Mouse (Mus musculus): ENCODE measurements around the gene Car5a. TPM values are rescaled to one million over a fixed set of nuclear protein-coding genes. Genes with fewer than 3 reads are reported as not detected.

The Car5a gene
- polyA plus RNA-seq, 1 experiment from 2014 or later: not detected

- DNase-seq (ENCODE audit: low spot score): no peak
- WGBS: 68% methylated on average over 6 of the region's 6 CpGs
- no peak overlapping the region for H3K9ac ChIP-seq (ENCODE audit: low read length)
- ATAC-seq (replicated peaks; ENCODE audit: low FRiP score): no peak
- no peaks in the 10 kb centered on the region for H3K9me3 ChIP-seq (ENCODE audit: control insufficient read depth, low read length)
- peaks cover 15% of the 10 kb centered on the region; the same call in 1 of the 2 replicates for H3K4me1 ChIP-seq (replicated peaks; ENCODE audit: control insufficient read depth, insufficient read depth, low read length)
- H3K4me2 ChIP-seq (ENCODE audit: low read depth, low read length, severe bottlenecking): 0 out of 2 replicates have a peak overlapping the region, but pooled peaks have one; percentile 11
- H3K27ac ChIP-seq (ENCODE audit: low read depth, low read length): no peak overlapping the region
- no peak overlapping the region for H3K4me3 ChIP-seq (ENCODE audit: low read depth, low read length)
- no peaks in the 10 kb centered on the region for H3K36me3 ChIP-seq (ENCODE audit: control insufficient read depth, insufficient read depth, low read length)
- peaks cover 5% of the 10 kb centered on the region; the same call in 1 of the 2 replicates for H3K27me3 ChIP-seq (ENCODE audit: control insufficient read depth, insufficient read depth, low read length)
These were observed 40.7 kb downstream of the Car5a start for GRCm38 (mm10) chr8:121903977-121904376.

- ATAC-seq (replicated peaks; ENCODE audit: low FRiP score): no peak
- H3K9me3 ChIP-seq (ENCODE audit: control insufficient read depth, low read length): no peaks in the 10 kb centered on the region
- no peak overlapping the region for H3K4me3 ChIP-seq (ENCODE audit: low read depth, low read length)
- H3K27me3 ChIP-seq (ENCODE audit: control insufficient read depth, insufficient read depth, low read length): no peaks in the 10 kb centered on the region
- no peaks in the 10 kb centered on the region for H3K36me3 ChIP-seq (ENCODE audit: control insufficient read depth, insufficient read depth, low read length)
- H3K4me1 ChIP-seq (replicated peaks; ENCODE audit: control insufficient read depth, insufficient read depth, low read length): peaks cover 28% of the 10 kb centered on the region
- DNase-seq (ENCODE audit: low spot score): no peak
- no peak overlapping the region for H3K27ac ChIP-seq (ENCODE audit: low read depth, low read length)
- H3K4me2 ChIP-seq (ENCODE audit: low read depth, low read length, severe bottlenecking): no peak overlapping the region
- 72% methylated on average over 8 of the region's 8 CpGs for WGBS
- H3K9ac ChIP-seq (ENCODE audit: low read length): 0 out of 2 replicates have a peak overlapping the region, but pooled peaks have one; percentile 16
These were observed 43.0 kb downstream of the Car5a start for GRCm38 (mm10) chr8:121901498-121902236.

GRCm38 (mm10) chr8:121899180-121900044, 45.3 kb downstream of the Car5a start:
- Histone ChIP-seq H3K36me3 (ENCODE audit: control insufficient read depth, insufficient read depth, low read length) (no peaks in the 10 kb centered on the region), H3K4me2 (ENCODE audit: low read depth, low read length, severe bottlenecking) (no peak overlapping the region; the same call in 1 of the 2 replicates), H3K9me3 (ENCODE audit: control insufficient read depth, low read length) (no peaks in the 10 kb centered on the region), H3K27me3 (ENCODE audit: control insufficient read depth, insufficient read depth, low read length) (no peaks in the 10 kb centered on the region), H3K27ac (ENCODE audit: low read depth, low read length) (peak overlapping the region; percentile 73), H3K9ac (ENCODE audit: low read length) (peak overlapping the region; percentile 37; the same call in 1 of the 2 replicates), H3K4me3 (ENCODE audit: low read depth, low read length) (no peak overlapping the region), H3K4me1 (replicated peaks; ENCODE audit: control insufficient read depth, insufficient read depth, low read length) (peaks cover 22% of the 10 kb centered on the region)
- no peak for ATAC-seq (replicated peaks; ENCODE audit: low FRiP score)
- no peak for DNase-seq (ENCODE audit: low spot score)
- WGBS: 63% methylated on average over 18 of the region's 18 CpGs

- H3K4me2 ChIP-seq (ENCODE audit: low read depth, low read length, severe bottlenecking): peak overlapping the region; percentile 24; the same call in 1 of the 2 replicates
These were observed 46.2 kb downstream of the Car5a start for GRCm38 (mm10) chr8:121898401-121898931.

GRCm38 (mm10) chr8:121897871-121898381, 46.8 kb downstream of the Car5a start:
- peak; percentile 53; the same call in 1 of the 2 replicates for ATAC-seq (replicated peaks; ENCODE audit: low FRiP score)
- no peaks in the 10 kb centered on the region for H3K9me3 ChIP-seq (ENCODE audit: control insufficient read depth, low read length)
- DNase-seq (ENCODE audit: low spot score): no peak
- peak overlapping the region; percentile 39 for H3K9ac ChIP-seq (ENCODE audit: low read length)
- WGBS: 29% methylated on average over 7 of the region's 7 CpGs
- H3K4me2 ChIP-seq (ENCODE audit: low read depth, low read length, severe bottlenecking): peak overlapping the region; percentile 24; the same call in 1 of the 2 replicates
- no peaks in the 10 kb centered on the region for H3K27me3 ChIP-seq (ENCODE audit: control insufficient read depth, insufficient read depth, low read length)
- H3K27ac ChIP-seq (ENCODE audit: low read depth, low read length): peak overlapping the region; percentile 73
- H3K4me1 ChIP-seq (replicated peaks; ENCODE audit: control insufficient read depth, insufficient read depth, low read length): peaks cover 22% of the 10 kb centered on the region
- no peak overlapping the region for H3K4me3 ChIP-seq (ENCODE audit: low read depth, low read length)
- no peaks in the 10 kb centered on the region for H3K36me3 ChIP-seq (ENCODE audit: control insufficient read depth, insufficient read depth, low read length)

More at GRCm38 (mm10) chr8:121898401-121898931, 46.2 kb downstream of the Car5a start:
- Histone ChIP-seq H3K9ac (ENCODE audit: low read length) (peak overlapping the region; percentile 39), H3K4me1 (replicated peaks; ENCODE audit: control insufficient read depth, insufficient read depth, low read length) (peaks cover 22% of the 10 kb centered on the region), H3K9me3 (ENCODE audit: control insufficient read depth, low read length) (no peaks in the 10 kb centered on the region), H3K27ac (ENCODE audit: low read depth, low read length) (peak overlapping the region; percentile 73), H3K36me3 (ENCODE audit: control insufficient read depth, insufficient read depth, low read length) (no peaks in the 10 kb centered on the region), H3K4me3 (ENCODE audit: low read depth, low read length) (no peak overlapping the region), H3K27me3 (ENCODE audit: control insufficient read depth, insufficient read depth, low read length) (no peaks in the 10 kb centered on the region)
- ATAC-seq (replicated peaks; ENCODE audit: low FRiP score): peak; percentile 88
- 5% methylated on average over 4 of the region's 4 CpGs for WGBS
- DNase-seq (ENCODE audit: low spot score): peak; percentile 83

- 79% methylated on average over 9 of the region's 9 CpGs for WGBS
- Histone ChIP-seq H3K36me3 (ENCODE audit: control insufficient read depth, insufficient read depth, low read length) (no peaks in the 10 kb centered on the region), H3K4me3 (ENCODE audit: low read depth, low read length) (no peak overlapping the region), H3K27ac (ENCODE audit: low read depth, low read length) (0 out of 2 replicates have a peak overlapping the region, but pooled peaks have one; percentile 73), H3K4me2 (ENCODE audit: low read depth, low read length, severe bottlenecking) (no peak overlapping the region; the same call in 1 of the 2 replicates), H3K4me1 (replicated peaks; ENCODE audit: control insufficient read depth, insufficient read depth, low read length) (peaks cover 22% of the 10 kb centered on the region), H3K9me3 (ENCODE audit: control insufficient read depth, low read length) (no peaks in the 10 kb centered on the region), H3K27me3 (ENCODE audit: control insufficient read depth, insufficient read depth, low read length) (no peaks in the 10 kb centered on the region), H3K9ac (ENCODE audit: low read length) (no peak overlapping the region; the same call in 1 of the 2 replicates)
- ATAC-seq (replicated peaks; ENCODE audit: low FRiP score) (no peak), DNase-seq (ENCODE audit: low spot score) (no peak)
These were observed 47.5 kb downstream of the Car5a start for GRCm38 (mm10) chr8:121897205-121897604.

- Histone ChIP-seq H3K4me1 (replicated peaks; ENCODE audit: control insufficient read depth, insufficient read depth, low read length) (peaks cover 22% of the 10 kb centered on the region), H3K9ac (ENCODE audit: low read length) (no peak overlapping the region), H3K4me2 (ENCODE audit: low read depth, low read length, severe bottlenecking) (no peak overlapping the region), H3K9me3 (ENCODE audit: control insufficient read depth, low read length) (no peaks in the 10 kb centered on the region), H3K36me3 (ENCODE audit: control insufficient read depth, insufficient read depth, low read length) (no peaks in the 10 kb centered on the region), H3K27ac (ENCODE audit: low read depth, low read length) (no peak overlapping the region), H3K4me3 (ENCODE audit: low read depth, low read length) (no peak overlapping the region), H3K27me3 (ENCODE audit: control insufficient read depth, insufficient read depth, low read length) (no peaks in the 10 kb centered on the region)
- no peak for ATAC-seq (replicated peaks; ENCODE audit: low FRiP score)
- no peak for DNase-seq (ENCODE audit: low spot score)
- WGBS: 40% methylated on average over 12 of the region's 12 CpGs
These were observed 48.1 kb downstream of the Car5a start for GRCm38 (mm10) chr8:121896476-121897145.

GRCm38 (mm10) chr8:121895910-121896309, 48.8 kb downstream of the Car5a start:
- WGBS: 85% methylated on average over 7 of the region's 7 CpGs
- Histone ChIP-seq H3K36me3 (ENCODE audit: control insufficient read depth, insufficient read depth, low read length) (no peaks in the 10 kb centered on the region), H3K9me3 (ENCODE audit: control insufficient read depth, low read length) (no peaks in the 10 kb centered on the region), H3K27ac (ENCODE audit: low read depth, low read length) (no peak overlapping the region), H3K4me1 (replicated peaks; ENCODE audit: control insufficient read depth, insufficient read depth, low read length) (peaks cover 22% of the 10 kb centered on the region), H3K4me2 (ENCODE audit: low read depth, low read length, severe bottlenecking) (no peak overlapping the region), H3K27me3 (ENCODE audit: control insufficient read depth, insufficient read depth, low read length) (no peaks in the 10 kb centered on the region), H3K4me3 (ENCODE audit: low read depth, low read length) (no peak overlapping the region), H3K9ac (ENCODE audit: low read length) (no peak overlapping the region)
- DNase-seq (ENCODE audit: low spot score): no peak
- ATAC-seq (replicated peaks; ENCODE audit: low FRiP score): no peak

Measured in forebrain, embryonic 11.5 days (tissue).